Mouse (Mus musculus): ENCODE data around the gene Srgap1. TPM values are rescaled to one million over a fixed set of nuclear protein-coding genes. Genes with fewer than 3 reads are reported as not detected.
"Not testable (repeated sequence)": the region's sequence is repeated elsewhere in the genome, so short reads cannot be mapped to it uniquely, and the experiment has no call there.

The Srgap1 gene
- total and polyA plus RNA-seq, 2 experiments from 2014 or later, result 20.2 to 27.8 TPM

- WGBS, result 78% methylated on average over 4 of the region's 4 CpGs
- no peak overlapping the region for H3K4me2 ChIP-seq (ENCODE audit: low read depth)
- H3K4me1 ChIP-seq (ENCODE audit: insufficient read depth), result no peaks in the 10 kb centered on the region
- H3K4me3 ChIP-seq (ENCODE audit: low read depth, low read length), result no peak overlapping the region
- no peak for DNase-seq
- no peak overlapping the region for H3K9ac ChIP-seq
- ATAC-seq, result no peak
- no peak overlapping the region for H3K27ac ChIP-seq (ENCODE audit: low read depth, low read length)
- no peak for TF ChIP-seq CTCF (IDR thresholded peaks at IDR 0.05; ENCODE audit: low read depth)
- H3K27me3 ChIP-seq (ENCODE audit: insufficient read depth, low read length), result no peaks in the 10 kb centered on the region
- H3K36me3 ChIP-seq (ENCODE audit: insufficient read depth), result no peaks in the 10 kb centered on the region
- no peaks in the 10 kb centered on the region for H3K9me3 ChIP-seq (ENCODE audit: low read length)
These were observed 273.3 kb downstream of the Srgap1 start for GRCm38 (mm10) chr10:121773813-121774212.

- no peak overlapping the region for H3K27ac ChIP-seq (ENCODE audit: low read depth, low read length)
- ATAC-seq, result no peak
- no peaks in the 10 kb centered on the region for H3K36me3 ChIP-seq (ENCODE audit: insufficient read depth)
- no peak overlapping the region; the same call in 1 of the 2 replicates for H3K4me2 ChIP-seq (ENCODE audit: low read depth)
- no peak for DNase-seq
- TF ChIP-seq CTCF (IDR thresholded peaks at IDR 0.05; ENCODE audit: low read depth), result peak; percentile 47
- WGBS, result 45% methylated on average over 20 of the region's 20 CpGs
- H3K9me3 ChIP-seq (ENCODE audit: low read length), result no peaks in the 10 kb centered on the region
- H3K27me3 ChIP-seq (ENCODE audit: insufficient read depth, low read length), result no peaks in the 10 kb centered on the region
- H3K4me3 ChIP-seq (ENCODE audit: low read depth, low read length), result no peak overlapping the region
- H3K4me1 ChIP-seq (ENCODE audit: insufficient read depth), result peaks cover under 1% of the 10 kb centered on the region; the same call in 1 of the 2 replicates
- H3K9ac ChIP-seq, result no peak overlapping the region
These were observed 276.2 kb downstream of the Srgap1 start for GRCm38 (mm10) chr10:121770624-121771577.

GRCm38 (mm10) chr10:121769711-121770110 is 277.4 kb downstream of the Srgap1 start:
- Histone ChIP-seq H3K4me3 (ENCODE audit: low read depth, low read length) (no peak overlapping the region), H3K4me1 (ENCODE audit: insufficient read depth) (peaks cover 5% of the 10 kb centered on the region; the same call in 1 of the 2 replicates)
- 92% methylated on average over 5 of the region's 5 CpGs for WGBS

GRCm38 (mm10) chr10:121767295-121767694 is 279.8 kb downstream of the Srgap1 start:
- H3K4me1 ChIP-seq (ENCODE audit: insufficient read depth); H3K36me3 ChIP-seq (ENCODE audit: insufficient read depth); ATAC-seq; H3K9ac ChIP-seq; H3K27me3 ChIP-seq (ENCODE audit: insufficient read depth, low read length); H3K4me3 ChIP-seq (ENCODE audit: low read depth, low read length); H3K27ac ChIP-seq (ENCODE audit: low read depth, low read length); H3K9me3 ChIP-seq (ENCODE audit: low read length); H3K4me2 ChIP-seq (ENCODE audit: low read depth): not testable (repeated sequence)
- TF ChIP-seq CTCF (IDR thresholded peaks at IDR 0.05; ENCODE audit: low read depth), result peak; percentile 47
- peak; percentile 21 for DNase-seq
- 83% methylated on average over 3 of the region's 3 CpGs for WGBS

More at GRCm38 (mm10) chr10:121769711-121770110, 277.4 kb downstream of the Srgap1 start:
- TF ChIP-seq CTCF (IDR thresholded peaks at IDR 0.05; ENCODE audit: low read depth), result no peak
- H3K27ac ChIP-seq (ENCODE audit: low read depth, low read length), result no peak overlapping the region
- no peak overlapping the region for H3K4me2 ChIP-seq (ENCODE audit: low read depth)
- H3K9me3 ChIP-seq (ENCODE audit: low read length), result no peaks in the 10 kb centered on the region
- H3K9ac ChIP-seq, result no peak overlapping the region
- H3K36me3 ChIP-seq (ENCODE audit: insufficient read depth), result no peaks in the 10 kb centered on the region
- ATAC-seq (no peak), DNase-seq (no peak)
- H3K27me3 ChIP-seq (ENCODE audit: insufficient read depth, low read length), result no peaks in the 10 kb centered on the region

GRCm38 (mm10) chr10:121765174-121766057 is 281.7 kb downstream of the Srgap1 start:
- ATAC-seq, result peak; percentile 100

GRCm38 (mm10) chr10:121764469-121765173 is 282.5 kb downstream of the Srgap1 start:
- ATAC-seq (no peak; the same call in 1 of the 2 replicates), DNase-seq (no peak)
- 77% methylated on average over 13 of the region's 13 CpGs for WGBS
- Histone ChIP-seq H3K4me1 (ENCODE audit: insufficient read depth) (peaks cover 5% of the 10 kb centered on the region; the same call in 1 of the 2 replicates), H3K9me3 (ENCODE audit: low read length) (no peaks in the 10 kb centered on the region), H3K27me3 (ENCODE audit: insufficient read depth, low read length) (no peaks in the 10 kb centered on the region), H3K36me3 (ENCODE audit: insufficient read depth) (no peaks in the 10 kb centered on the region), H3K4me2 (ENCODE audit: low read depth) (no peak overlapping the region), H3K4me3 (ENCODE audit: low read depth, low read length) (no peak overlapping the region), H3K27ac (ENCODE audit: low read depth, low read length) (peak overlapping the region; percentile 89), H3K9ac (no peak overlapping the region)
- no peak for TF ChIP-seq CTCF (IDR thresholded peaks at IDR 0.05; ENCODE audit: low read depth)

More at GRCm38 (mm10) chr10:121765174-121766057, 281.7 kb downstream of the Srgap1 start:
- peaks cover 5% of the 10 kb centered on the region; the same call in 1 of the 2 replicates for H3K4me1 ChIP-seq (ENCODE audit: insufficient read depth)
- H3K27ac ChIP-seq (ENCODE audit: low read depth, low read length), result peak overlapping the region; percentile 89
- no peak for TF ChIP-seq CTCF (IDR thresholded peaks at IDR 0.05; ENCODE audit: low read depth)
- H3K4me2 ChIP-seq (ENCODE audit: low read depth), result no peak overlapping the region
- peak; percentile 95 for DNase-seq
- no peaks in the 10 kb centered on the region for H3K36me3 ChIP-seq (ENCODE audit: insufficient read depth)
- H3K4me3 ChIP-seq (ENCODE audit: low read depth, low read length), result no peak overlapping the region
- H3K27me3 ChIP-seq (ENCODE audit: insufficient read depth, low read length), result no peaks in the 10 kb centered on the region
- H3K9me3 ChIP-seq (ENCODE audit: low read length), result no peaks in the 10 kb centered on the region
- H3K9ac ChIP-seq, result no peak overlapping the region
- WGBS, result 17% methylated on average over 10 of the region's 10 CpGs

All from forebrain, postnatal 0 days (tissue).